Mouse (Mus musculus) liver, embryonic 16.5 days (tissue): ENCODE results near the gene Socs3. TPM values are rescaled to one million over a fixed set of nuclear protein-coding genes. Genes with fewer than 3 reads are reported as not detected.
A peak's percentile ranks its signal among the peaks of the same experiment; 100 is the strongest.

Source experiments
- ATAC-seq: fragments of 200-750 bp; cut with Nextera tagmentation; 2 replicates; pipeline ENCODE4 v1.8.0; 2017; ENCODE audit warnings: low read depth, mild to moderate bottlenecking, moderate number of reproducible peaks, moderate library complexity
- H3K27ac ChIP-seq: fragments of 300-500 bp; sonication (generic); 2 replicates; pipeline ENCODE4 v1.5.1; 2014; ENCODE audit warnings: mild to moderate bottlenecking, low read length
- H3K27me3 ChIP-seq: fragments of 300-500 bp; sonication (generic); 2 replicates; pipeline ENCODE4 v1.6.1; 2014; ENCODE audit warnings: low read depth, low read length, mixed read lengths; ENCODE audit not compliant: control insufficient read depth, insufficient read depth
- H3K36me3 ChIP-seq: fragments of 300-500 bp; sonication (generic); 2 replicates; pipeline ENCODE4 v1.6.1; 2014; ENCODE audit warnings: mild to moderate bottlenecking; ENCODE audit not compliant: control insufficient read depth, insufficient read depth
- H3K4me1 ChIP-seq: fragments of 300-500 bp; sonication (generic); 2 replicates; pipeline ENCODE4 v1.6.1; 2014; ENCODE audit warnings: low read depth, low read length, mixed read lengths; ENCODE audit not compliant: control insufficient read depth
- H3K4me2 ChIP-seq: fragments of 300-500 bp; sonication (generic); 2 replicates; pipeline ENCODE4 v1.6.1; 2014; ENCODE audit warnings: low read depth, low read length, mixed read lengths
- H3K4me3 ChIP-seq: fragments of 300-500 bp; sonication (generic); 2 replicates; pipeline ENCODE4 v1.5.1; 2014; ENCODE audit warnings: low read depth, mild to moderate bottlenecking, low read length
- H3K9ac ChIP-seq: fragments of 300-500 bp; sonication (generic); 2 replicates; pipeline ENCODE4 v1.6.1; 2014; ENCODE audit warnings: low read depth, low read length
- H3K9me3 ChIP-seq: fragments of 300-500 bp; sonication (generic); replicated peaks from 2 replicates; pipeline ENCODE4 v1.6.1; 2016; ENCODE audit warnings: low read length; ENCODE audit not compliant: control insufficient read depth
- WGBS: fragments of 180-500 bp; shearing (Covaris S2); extraction: QIAGEN DNeasy Blood & Tissue Kit; methylation state at CpG from one replicate; pipeline ENCODE4 v1.1.7; 2014; ENCODE audit not compliant: insufficient replicate concordance; 5-methylcytosine and 5-hydroxymethylcytosine counted together
- polyA plus RNA-seq: library from polyadenylated mRNA; unstranded; fragments of >200 nt; fragmentation: Nextera tagmentation; extraction: Ambion mirVana; gene quantifications from 2 replicates; pipeline ENCODE4 v1.2.1, GENCODE M21; 2015

The Socs3 gene
- polyA plus RNA-seq, 1 experiment from 2014 or later: 6.7 TPM

DNA sequence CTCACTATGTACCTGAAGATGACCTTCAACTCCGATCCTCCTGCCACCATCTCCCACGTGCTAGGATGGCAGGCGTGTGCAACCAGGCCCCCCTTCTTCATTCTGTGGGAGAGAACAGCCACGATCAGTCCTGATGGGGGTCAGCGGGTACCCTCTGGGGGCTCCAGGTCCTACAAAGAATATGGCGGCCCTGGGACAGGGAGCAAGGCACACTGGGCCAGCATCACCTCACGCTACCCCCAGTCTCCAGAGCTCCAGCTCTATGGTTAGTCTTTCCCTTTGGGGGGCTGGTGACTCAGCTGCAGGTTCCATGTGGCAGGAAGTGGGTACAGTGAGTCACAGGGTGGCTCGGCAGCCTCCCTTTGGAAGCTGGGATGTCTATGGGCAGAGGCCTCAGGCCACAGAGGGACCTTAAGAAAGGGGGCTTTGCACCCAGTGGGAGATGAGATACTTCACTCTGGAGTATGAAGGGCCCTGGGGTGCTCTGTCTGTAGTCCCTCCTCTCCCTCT is 28.5 kb downstream of the Socs3 start:
- Histone ChIP-seq H3K4me1 (no peaks in the 10 kb centered on the region; the same call in 1 of the 2 replicates), H3K9me3 (no peaks in the 10 kb centered on the region), H3K27me3 (peaks cover 6% of the 10 kb centered on the region; the same call in 1 of the 2 replicates), H3K27ac (no peak overlapping the region), H3K36me3 (no peaks in the 10 kb centered on the region), H3K9ac (no peak overlapping the region), H3K4me3 (no peak overlapping the region), H3K4me2 (no peak overlapping the region)
- ATAC-seq: no peak
- WGBS: 59% methylated on average over 8 of the region's 8 CpGs

DNA sequence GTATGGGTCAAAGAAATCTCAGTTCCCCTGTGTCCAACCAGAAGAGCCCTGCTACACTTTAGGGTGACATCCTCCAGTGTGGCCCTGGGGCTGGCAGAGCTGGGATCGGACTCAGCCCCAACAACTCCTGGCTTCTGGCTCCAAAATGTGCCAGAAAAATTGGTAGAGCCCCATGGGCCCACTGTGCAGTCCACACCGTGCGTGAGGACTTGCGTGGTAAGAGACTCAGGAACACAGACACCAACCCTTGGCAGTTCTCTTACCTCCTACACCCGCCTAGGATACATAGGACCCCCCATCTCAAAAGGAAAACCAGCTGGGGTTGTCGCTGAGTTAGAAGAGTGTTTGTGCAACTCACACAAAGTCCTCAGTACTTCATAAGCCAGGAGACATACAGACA is 29.0 kb downstream of the Socs3 start:
- Histone ChIP-seq H3K9ac (no peak overlapping the region), H3K4me1 (peaks cover 3% of the 10 kb centered on the region), H3K27me3 (0 out of 2 replicates have a peak, but pooled peaks cover 4% of the 10 kb centered on the region), H3K4me3 (no peak overlapping the region), H3K9me3 (no peaks in the 10 kb centered on the region), H3K27ac (no peak overlapping the region), H3K4me2 (no peak overlapping the region), H3K36me3 (no peaks in the 10 kb centered on the region)
- ATAC-seq: no peak
- 75% methylated on average over 6 of the region's 6 CpGs for WGBS

- Histone ChIP-seq H3K36me3 (no peaks in the 10 kb centered on the region), H3K9me3 (no peaks in the 10 kb centered on the region), H3K4me1 (peaks cover 9% of the 10 kb centered on the region), H3K27me3 (no peaks in the 10 kb centered on the region), H3K4me2 (no peak overlapping the region), H3K9ac (no peak overlapping the region), H3K27ac (no peak overlapping the region), H3K4me3 (no peak overlapping the region)
- ATAC-seq: peak; percentile 37; the same call in 1 of the 2 replicates
- 10% methylated on average over 7 of the region's 7 CpGs for WGBS
Measured at GRCm38 (mm10) chr11:117939741-117940285, 30.0 kb downstream of the Socs3 start.

DNA sequence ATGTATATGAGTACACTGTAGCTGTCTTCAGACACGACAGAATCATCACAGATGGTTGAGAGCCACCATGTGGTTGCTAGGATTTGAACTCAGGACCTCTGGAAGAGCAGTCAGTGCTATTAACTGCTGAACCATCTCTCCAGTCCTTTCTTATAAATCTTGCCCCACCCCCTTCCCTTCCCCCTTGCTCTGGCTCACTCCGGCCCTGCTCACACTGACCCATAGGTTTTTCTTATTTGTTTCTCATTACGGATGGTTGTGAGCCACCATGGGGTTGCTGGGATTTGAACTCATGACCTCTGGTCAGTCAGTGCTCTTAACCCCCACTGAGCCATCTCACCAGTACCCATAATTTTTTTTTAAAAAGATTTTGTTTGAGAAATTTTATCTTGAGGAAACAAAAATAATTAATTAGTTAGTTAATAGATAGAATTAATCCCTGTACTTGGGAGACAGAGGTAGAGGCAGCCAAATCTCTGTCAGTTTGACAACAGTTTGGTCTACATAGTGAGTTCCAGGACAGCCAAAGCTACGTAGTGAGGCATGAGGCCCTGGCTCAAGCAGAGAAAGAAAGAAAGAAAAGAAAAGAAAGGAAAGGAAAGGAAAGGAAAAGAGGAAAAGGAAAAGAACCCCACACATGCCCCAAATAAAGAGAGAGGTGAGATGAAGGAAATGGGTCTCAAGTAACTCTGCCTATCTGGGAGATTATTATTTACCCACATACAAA is 30.7 kb downstream of the Socs3 start:
- H3K27me3 ChIP-seq: no peaks in the 10 kb centered on the region
- WGBS: 42% methylated on average over 4 of the region's 4 CpGs
- H3K9ac ChIP-seq: no peak overlapping the region
- no peak for ATAC-seq
- no peaks in the 10 kb centered on the region for H3K9me3 ChIP-seq
- no peak overlapping the region for H3K4me2 ChIP-seq
- H3K4me3 ChIP-seq: no peak overlapping the region
- no peak overlapping the region for H3K27ac ChIP-seq
- H3K4me1 ChIP-seq: peaks cover 14% of the 10 kb centered on the region
- no peaks in the 10 kb centered on the region for H3K36me3 ChIP-seq

DNA sequence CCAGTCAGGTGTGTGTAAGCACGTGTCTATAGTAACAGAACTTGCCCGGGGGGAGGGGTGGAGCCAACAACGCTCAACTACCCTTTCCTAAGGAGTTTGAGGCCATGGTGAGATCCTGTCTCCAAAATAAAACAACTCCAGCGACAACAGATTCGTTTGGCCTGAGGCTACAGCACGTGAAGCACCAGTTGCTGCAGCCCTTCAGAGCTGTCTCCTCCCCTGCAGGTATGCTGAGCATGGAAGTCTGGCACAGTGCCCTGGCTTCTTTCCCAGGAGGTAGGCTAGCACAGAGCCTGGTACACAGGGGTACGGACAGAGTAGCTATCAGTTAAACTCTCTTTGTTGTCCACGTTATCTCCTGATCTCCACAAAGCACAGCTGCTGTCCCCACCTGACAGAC is 33.6 kb downstream of the Socs3 start:
- Histone ChIP-seq H3K4me3 (no peak overlapping the region), H3K27ac (no peak overlapping the region), H3K4me2 (no peak overlapping the region), H3K4me1 (peaks cover 17% of the 10 kb centered on the region), H3K9me3 (no peaks in the 10 kb centered on the region), H3K36me3 (no peaks in the 10 kb centered on the region), H3K27me3 (peaks cover 9% of the 10 kb centered on the region), H3K9ac (no peak overlapping the region)
- ATAC-seq: peak; percentile 73
- WGBS: 40% methylated on average over 8 of the region's 8 CpGs

DNA sequence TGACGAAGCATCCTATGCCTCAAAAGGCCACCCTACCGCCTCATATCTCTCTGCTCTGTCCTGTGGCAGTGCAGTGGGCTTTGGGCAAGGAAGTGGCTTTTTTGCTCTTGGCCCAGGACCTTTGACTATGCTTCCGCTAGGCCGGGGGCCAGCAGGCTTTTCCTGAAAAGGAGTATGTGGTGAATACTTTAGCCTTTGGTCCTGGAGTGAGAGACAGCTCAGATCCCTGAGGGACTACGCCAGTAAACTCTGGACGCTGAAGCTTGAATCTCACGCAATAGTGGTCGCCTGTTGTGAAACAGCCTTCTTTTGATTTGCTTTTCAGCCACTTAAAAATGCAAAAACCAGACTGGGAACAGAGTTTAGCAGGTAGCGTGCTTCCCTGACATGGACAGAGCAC is 34.2 kb downstream of the Socs3 start:
- Histone ChIP-seq H3K4me3 (no peak overlapping the region), H3K4me2 (no peak overlapping the region), H3K4me1 (peaks cover 17% of the 10 kb centered on the region), H3K36me3 (no peaks in the 10 kb centered on the region), H3K27ac (peak overlapping the region; percentile 21; the same call in 1 of the 2 replicates), H3K9ac (no peak overlapping the region), H3K27me3 (peaks cover 15% of the 10 kb centered on the region), H3K9me3 (no peaks in the 10 kb centered on the region)
- WGBS: 33% methylated on average over 9 of the region's 9 CpGs
- ATAC-seq: no peak

- 43% methylated on average over 5 of the region's 5 CpGs for WGBS
- Histone ChIP-seq H3K27ac (no peak overlapping the region), H3K9ac (no peak overlapping the region), H3K4me1 (peaks cover 17% of the 10 kb centered on the region), H3K9me3 (no peaks in the 10 kb centered on the region), H3K36me3 (no peaks in the 10 kb centered on the region), H3K27me3 (peaks cover 24% of the 10 kb centered on the region), H3K4me3 (no peak overlapping the region), H3K4me2 (no peak overlapping the region)
- no peak for ATAC-seq
Measured at GRCm38 (mm10) chr11:117934576-117935368, 35.1 kb downstream of the Socs3 start.

- 27% methylated on average over 2 of the region's 2 CpGs for WGBS
- H3K36me3 ChIP-seq: no peaks in the 10 kb centered on the region
- no peak overlapping the region for H3K4me3 ChIP-seq
- H3K4me2 ChIP-seq: no peak overlapping the region
- peaks cover 17% of the 10 kb centered on the region for H3K4me1 ChIP-seq
- H3K9me3 ChIP-seq: no peaks in the 10 kb centered on the region
- ATAC-seq: peak; percentile 50
- H3K9ac ChIP-seq: no peak overlapping the region
- peaks cover 26% of the 10 kb centered on the region for H3K27me3 ChIP-seq
- H3K27ac ChIP-seq: no peak overlapping the region
Measured at GRCm38 (mm10) chr11:117934168-117934567, 35.7 kb downstream of the Socs3 start.
